Mouse (Mus musculus): ENCODE data around the gene Igsf8. TPM values are rescaled to one million over a fixed set of nuclear protein-coding genes. Genes with fewer than 3 reads are reported as not detected.
A peak's percentile ranks its signal among the peaks of the same experiment; 100 is the strongest.

Gene Igsf8
- polyA plus RNA-seq, 1 experiment = not detected

DNA sequence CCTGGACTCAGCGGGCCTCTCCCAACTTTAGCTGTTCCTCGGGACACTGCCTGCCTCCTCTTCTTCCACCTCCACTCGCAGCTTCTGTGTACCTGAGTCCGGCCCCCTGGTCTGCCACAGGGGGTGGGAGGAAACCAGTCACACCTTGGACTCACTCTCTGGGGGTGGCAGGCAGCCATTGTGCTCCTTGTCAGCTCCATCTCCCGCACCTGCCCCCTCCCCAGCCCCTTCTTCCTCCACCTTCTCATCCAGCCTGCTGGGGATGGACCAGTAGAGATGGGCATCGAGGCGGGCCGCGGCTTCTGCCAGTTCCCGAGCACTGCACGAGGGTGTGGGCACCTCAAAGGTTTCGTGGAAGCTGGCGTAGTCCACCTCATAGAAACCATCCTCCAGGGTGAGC is 61.3 kb downstream of the Igsf8 start:
- 73% methylated on average over 13 of the region's 13 CpGs for WGBS
- Histone ChIP-seq H3K27ac (ENCODE audit: insufficient read depth, low read depth, low read length) (no peak overlapping the region), H3K4me3 (ENCODE audit: insufficient read depth, low read depth, low read length) (no peak overlapping the region), H3K4me1 (ENCODE audit: control insufficient read depth, insufficient read depth, low read length) (peaks cover 43% of the 10 kb centered on the region)
- TF ChIP-seq CTCF (IDR thresholded peaks at IDR 0.05; ENCODE audit: insufficient read depth, low read depth, low read length) (no peak), POLR2A (IDR thresholded peaks at IDR 0.05; ENCODE audit: insufficient read depth, low read depth, low read length) (no peak)

GRCm38 (mm10) chr1:172323298-172323697 is 61.9 kb downstream of the Igsf8 start:
- Histone ChIP-seq H3K4me1 (ENCODE audit: control insufficient read depth, insufficient read depth, low read length) (peaks cover 40% of the 10 kb centered on the region), H3K27ac (ENCODE audit: insufficient read depth, low read depth, low read length) (no peak overlapping the region), H3K4me3 (ENCODE audit: insufficient read depth, low read depth, low read length) (no peak overlapping the region)
- TF ChIP-seq POLR2A (IDR thresholded peaks at IDR 0.05; ENCODE audit: insufficient read depth, low read depth, low read length) = no peak
- no peak for TF ChIP-seq CTCF (IDR thresholded peaks at IDR 0.05; ENCODE audit: insufficient read depth, low read depth, low read length)
- 59% methylated on average over 5 of the region's 5 CpGs for WGBS

DNA sequence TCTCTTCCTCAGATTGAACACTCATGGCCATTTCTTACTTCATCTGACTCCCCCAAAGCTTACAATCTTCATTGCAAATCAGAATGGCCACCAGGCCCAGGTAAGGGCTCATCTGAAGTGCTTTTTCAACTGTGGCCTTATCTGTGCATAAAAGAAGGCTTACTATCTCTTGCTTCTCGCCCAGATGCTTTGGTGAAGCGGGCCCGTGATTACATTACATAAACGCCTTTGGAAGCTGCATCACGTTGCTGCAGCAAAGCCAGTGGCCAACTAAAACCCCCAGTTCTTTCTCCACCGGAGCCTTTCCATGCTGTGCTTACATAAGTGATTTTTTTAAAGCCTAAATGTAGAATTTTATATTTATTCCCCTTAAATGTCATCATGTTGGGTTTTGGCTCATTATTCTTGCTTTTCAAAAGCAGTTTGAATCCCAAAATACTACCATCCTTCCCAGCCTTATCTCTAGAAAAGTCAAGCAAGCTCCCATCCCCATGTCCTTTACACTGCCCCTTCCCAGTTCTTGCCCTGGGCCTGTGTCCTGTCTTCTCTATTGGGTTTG is 62.4 kb downstream of the Igsf8 start:
- peaks cover 34% of the 10 kb centered on the region for H3K4me1 ChIP-seq (ENCODE audit: control insufficient read depth, insufficient read depth, low read length)
- WGBS = 52% methylated on average over 6 of the region's 6 CpGs
- H3K4me3 ChIP-seq (ENCODE audit: insufficient read depth, low read depth, low read length) = no peak overlapping the region
- TF ChIP-seq POLR2A (IDR thresholded peaks at IDR 0.05; ENCODE audit: insufficient read depth, low read depth, low read length) = no peak
- no peak for TF ChIP-seq CTCF (IDR thresholded peaks at IDR 0.05; ENCODE audit: insufficient read depth, low read depth, low read length)
- H3K27ac ChIP-seq (ENCODE audit: insufficient read depth, low read depth, low read length) = peak overlapping the region; percentile 53

DNA sequence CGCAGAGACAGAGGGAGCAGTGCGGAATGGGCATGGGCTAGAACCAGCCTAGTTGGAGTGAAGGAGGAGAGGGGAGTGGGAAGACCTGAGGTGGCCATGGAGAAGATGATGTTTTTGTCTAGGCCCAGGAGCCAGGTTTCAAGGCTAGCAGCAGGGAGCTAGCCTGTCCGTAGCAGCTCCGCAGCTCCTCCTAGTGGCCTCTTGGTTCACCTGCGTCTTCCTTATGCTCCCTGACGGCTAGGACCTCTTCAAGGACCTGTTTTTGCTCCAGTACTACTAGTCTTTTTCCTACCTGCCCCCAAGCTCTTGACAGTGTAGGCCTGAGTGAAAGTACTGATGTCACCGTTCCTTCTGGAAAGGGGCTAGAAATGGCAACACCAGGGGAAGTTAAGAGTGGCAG is 63.3 kb downstream of the Igsf8 start:
- WGBS = 34% methylated on average over 7 of the region's 7 CpGs
- peak; percentile 69 for TF ChIP-seq CTCF (IDR thresholded peaks at IDR 0.05; ENCODE audit: insufficient read depth, low read depth, low read length)
- no peak for TF ChIP-seq POLR2A (IDR thresholded peaks at IDR 0.05; ENCODE audit: insufficient read depth, low read depth, low read length)
- peak overlapping the region; percentile 53 for H3K27ac ChIP-seq (ENCODE audit: insufficient read depth, low read depth, low read length)
- H3K4me1 ChIP-seq (ENCODE audit: control insufficient read depth, insufficient read depth, low read length) = peaks cover 38% of the 10 kb centered on the region
- no peak overlapping the region for H3K4me3 ChIP-seq (ENCODE audit: insufficient read depth, low read depth, low read length)

DNA sequence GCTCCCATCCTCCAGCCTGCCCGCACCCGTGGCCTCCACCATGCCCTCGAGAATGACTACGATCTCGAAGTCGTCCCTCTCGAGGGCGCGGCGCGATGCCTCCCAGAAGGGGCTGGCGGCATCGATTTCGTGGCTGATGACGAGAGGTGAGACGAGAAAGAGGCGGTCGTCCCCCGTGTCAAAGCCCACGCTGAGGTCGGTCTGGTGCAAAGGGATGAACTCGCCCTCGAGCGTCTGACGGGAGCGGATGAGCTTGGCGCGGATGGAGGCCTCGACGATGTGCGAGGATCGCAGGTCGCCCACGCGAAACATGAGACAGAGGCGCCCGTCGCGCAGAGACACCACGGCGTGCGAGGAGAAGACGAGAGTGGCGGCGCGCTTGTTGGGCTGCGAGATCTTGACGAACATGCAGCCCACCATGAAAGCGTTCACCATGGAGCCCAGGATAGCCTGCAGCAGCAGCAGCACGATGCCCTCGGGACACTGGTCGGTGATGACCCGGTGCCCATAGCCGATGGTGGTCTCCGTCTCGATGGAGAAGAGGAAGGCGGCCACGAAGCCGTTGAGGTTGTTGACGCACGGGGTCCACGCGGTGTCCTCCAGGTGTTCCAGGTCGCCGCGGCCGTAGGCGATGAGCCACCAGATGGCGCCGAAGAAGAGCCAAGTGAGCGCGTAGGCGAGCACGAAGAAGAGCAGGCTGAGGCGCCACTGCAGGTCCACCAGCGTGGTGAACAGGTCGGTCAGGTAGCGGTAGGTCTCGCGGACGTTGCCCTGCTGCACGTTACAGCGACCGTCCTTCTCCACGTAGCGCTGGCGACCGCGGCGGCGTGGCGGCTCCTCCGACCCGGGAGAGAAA is 64.5 kb downstream of the Igsf8 start:
- Histone ChIP-seq H3K4me3 (ENCODE audit: insufficient read depth, low read depth, low read length) (peak overlapping the region; percentile 48), H3K27ac (ENCODE audit: insufficient read depth, low read depth, low read length) (no peak overlapping the region), H3K4me1 (ENCODE audit: control insufficient read depth, insufficient read depth, low read length) (peaks cover 38% of the 10 kb centered on the region)
- 28% methylated on average over 94 of the region's 94 CpGs for WGBS
- peak; percentile 48; the same call in 1 of the 2 replicates for TF ChIP-seq CTCF (IDR thresholded peaks at IDR 0.05; ENCODE audit: insufficient read depth, low read depth, low read length)
- no peak for TF ChIP-seq POLR2A (IDR thresholded peaks at IDR 0.05; ENCODE audit: insufficient read depth, low read depth, low read length)

DNA sequence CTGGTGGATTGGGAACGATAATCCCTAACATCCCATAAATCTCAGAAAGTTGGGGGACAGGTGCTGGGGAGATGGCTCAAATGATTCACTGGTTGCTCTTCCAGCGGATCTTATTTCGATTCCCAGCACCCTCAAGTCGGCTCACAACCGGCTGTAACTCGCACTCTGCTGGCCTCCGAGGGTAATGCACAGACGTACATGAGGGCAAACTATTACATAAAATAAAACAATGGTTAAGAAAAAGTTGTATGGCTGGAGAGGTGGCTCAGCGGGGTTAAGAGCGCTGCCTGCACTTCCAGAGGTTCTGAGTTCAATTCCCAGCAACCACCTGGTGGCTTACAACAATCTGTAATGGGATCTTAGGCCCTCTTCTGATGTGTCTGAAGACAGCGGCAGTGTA is 65.2 kb downstream of the Igsf8 start:
- Histone ChIP-seq H3K4me3 (ENCODE audit: insufficient read depth, low read depth, low read length) (no peak overlapping the region), H3K4me1 (ENCODE audit: control insufficient read depth, insufficient read depth, low read length) (peaks cover 38% of the 10 kb centered on the region), H3K27ac (ENCODE audit: insufficient read depth, low read depth, low read length) (no peak overlapping the region)
- 72% methylated on average over 11 of the region's 11 CpGs for WGBS
- TF ChIP-seq CTCF (IDR thresholded peaks at IDR 0.05; ENCODE audit: insufficient read depth, low read depth, low read length) (no peak), POLR2A (IDR thresholded peaks at IDR 0.05; ENCODE audit: insufficient read depth, low read depth, low read length) (no peak)

DNA sequence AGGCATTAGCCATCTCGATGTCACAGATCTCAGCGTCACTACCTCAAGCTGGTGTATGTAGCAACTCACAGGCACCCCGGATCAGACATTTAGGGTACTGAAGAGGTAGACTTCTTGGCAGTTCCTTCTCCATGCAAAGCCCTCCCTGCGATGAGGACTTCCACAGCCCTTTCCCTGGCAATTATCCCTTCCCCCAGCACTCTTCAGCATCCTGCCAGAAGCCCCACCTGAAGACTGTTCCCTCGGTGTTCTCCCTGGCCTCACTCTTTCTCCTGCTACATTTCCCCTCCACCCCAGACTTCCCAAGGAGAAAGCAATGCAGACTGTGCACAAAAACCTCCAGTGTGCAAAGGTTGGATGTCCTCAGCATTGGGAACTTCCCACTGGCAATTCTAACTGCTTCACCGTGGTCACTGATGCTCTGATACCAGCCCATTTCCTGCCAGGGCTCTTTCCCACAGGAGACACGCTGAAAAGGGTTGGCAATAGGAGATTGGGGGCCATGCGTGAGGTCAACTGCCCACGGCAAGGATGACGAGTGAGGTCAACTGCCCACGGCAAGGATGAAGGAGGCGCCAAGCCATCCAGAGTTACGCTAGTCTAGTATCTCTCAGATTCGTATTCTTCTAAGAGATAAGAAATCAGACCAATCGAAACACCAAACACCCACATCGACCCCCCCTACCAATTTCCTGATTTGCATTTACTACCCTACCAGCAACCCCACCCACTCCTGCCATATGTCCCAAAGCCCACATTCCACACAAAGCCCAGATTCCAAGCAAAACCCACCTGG is 66.0 kb downstream of the Igsf8 start:
- peaks cover 38% of the 10 kb centered on the region for H3K4me1 ChIP-seq (ENCODE audit: control insufficient read depth, insufficient read depth, low read length)
- 86% methylated on average over 16 of the region's 16 CpGs for WGBS

DNA sequence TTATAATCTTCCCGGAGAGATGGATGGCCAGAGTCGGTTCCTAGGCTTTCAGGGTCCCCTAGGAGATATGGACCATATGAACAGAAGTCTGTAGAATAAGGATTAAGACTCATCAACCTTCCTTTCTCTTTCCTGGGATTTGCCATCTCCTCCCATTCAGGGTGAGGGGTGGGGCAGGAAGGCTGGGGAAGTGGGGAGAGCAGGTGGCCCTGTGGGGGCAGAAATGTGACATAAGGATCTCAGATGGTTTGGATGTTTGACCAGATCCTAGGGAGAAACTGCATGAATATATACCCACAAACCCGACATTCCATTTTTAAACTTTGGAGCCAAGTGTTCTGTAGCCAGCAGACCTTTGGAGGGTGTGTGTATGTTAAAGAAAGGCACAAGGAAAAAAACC is 66.6 kb downstream of the Igsf8 start:
- Histone ChIP-seq H3K27ac (ENCODE audit: insufficient read depth, low read depth, low read length) (no peak overlapping the region), H3K4me3 (ENCODE audit: insufficient read depth, low read depth, low read length) (peak overlapping the region; percentile 7; the same call in 1 of the 2 replicates), H3K4me1 (ENCODE audit: control insufficient read depth, insufficient read depth, low read length) (peaks cover 32% of the 10 kb centered on the region)
- 78% methylated on average over 3 of the region's 3 CpGs for WGBS
- TF ChIP-seq POLR2A (IDR thresholded peaks at IDR 0.05; ENCODE audit: insufficient read depth, low read depth, low read length) (no peak), CTCF (IDR thresholded peaks at IDR 0.05; ENCODE audit: insufficient read depth, low read depth, low read length) (no peak)

More for the DNA sequence above, 66.0 kb downstream of the Igsf8 start:
- TF ChIP-seq POLR2A (IDR thresholded peaks at IDR 0.05; ENCODE audit: insufficient read depth, low read depth, low read length) = no peak
- TF ChIP-seq CTCF (IDR thresholded peaks at IDR 0.05; ENCODE audit: insufficient read depth, low read depth, low read length) = no peak
- H3K27ac ChIP-seq (ENCODE audit: insufficient read depth, low read depth, low read length) = no peak overlapping the region
- H3K4me3 ChIP-seq (ENCODE audit: insufficient read depth, low read depth, low read length) = peak overlapping the region; percentile 10; the same call in 1 of the 2 replicates
